Mouse (Mus musculus) heart, adult 2 months (tissue): ENCODE measurements at regions not wholly inside any gene's neighbourhood (a gene's known extent, or its start where the extent isn't known, plus 50 kb on each side); places are given as distances from the start of the nearest gene placed in this dataset.

ENCODE experiments used
- DNase-seq, 2 experiments: peaks; one replicate each; pipeline ENCODE4 v3.0.0; 2021
- H3K27ac ChIP-seq: fragments of 200-600 bp; 2 replicates; pipeline ENCODE4 v1.8.1; 2022
- H3K27me3 ChIP-seq: fragments of 200-500 bp; 2 replicates; pipeline ENCODE4 v1.6.1; 2012; ENCODE audit warnings: mild to moderate bottlenecking, low read length, inconsistent platforms, mixed read lengths; ENCODE audit not compliant: control insufficient read depth, insufficient read depth
- H3K36me3 ChIP-seq: fragments of 200-500 bp; 2 replicates; pipeline ENCODE4 v1.6.1; 2012; ENCODE audit warnings: low read length, inconsistent platforms; ENCODE audit not compliant: control insufficient read depth, insufficient read depth
- H3K4me1 ChIP-seq: fragments of 200-500 bp; 2 replicates; pipeline ENCODE4 v1.6.1; 2011; ENCODE audit warnings: low read length; ENCODE audit not compliant: control insufficient read depth, insufficient read depth
- H3K4me3 ChIP-seq: fragments of 200-600 bp; 2 replicates; pipeline ENCODE4 v1.8.1; 2022
- H3K79me2 ChIP-seq: fragments of 200-500 bp; replicated peaks from 2 replicates; pipeline ENCODE4 v1.6.1; 2012; ENCODE audit warnings: mild to moderate bottlenecking, inconsistent platforms, low read length, moderate library complexity, mixed read lengths; ENCODE audit not compliant: control insufficient read depth, insufficient read depth
- H3K9ac ChIP-seq: fragments of 200-500 bp; 2 replicates; pipeline ENCODE4 v1.6.1; 2012; ENCODE audit warnings: low read depth, mild to moderate bottlenecking, control low read depth, inconsistent platforms, low read length, mixed read lengths
- CTCF ChIP-seq: fragments of 200-600 bp; IDR thresholded peaks from 2 replicates; pipeline ENCODE4 v1.8.1; 2022; ENCODE audit warnings: antibody characterized with exemption, mild to moderate bottlenecking, moderate library complexity
- EP300 ChIP-seq: fragments of 200-500 bp; IDR thresholded peaks from 2 replicates; pipeline ENCODE4 v1.6.1; 2011; ENCODE audit warnings: low read depth, low read length, control low read depth; ENCODE audit not compliant: insufficient read depth
- POLR2A ChIP-seq: fragments of 200-500 bp; IDR thresholded peaks from 2 replicates; pipeline ENCODE4 v1.6.1; 2011; ENCODE audit warnings: mild to moderate bottlenecking, low read depth, low read length, control low read depth; ENCODE audit not compliant: insufficient read depth
- WGBS: fragments of 180-500 bp; shearing (Covaris S2); methylation state at CpG from one replicate; pipeline ENCODE4 v1.1.7; 2018; 5-methylcytosine and 5-hydroxymethylcytosine counted together
- intact Hi-C: fragments of 180-260 bp; cut with DNase I; formaldehyde crosslinking; loops from one replicate; pipeline ENCODE4 v1.15.1; 2025

DNA sequence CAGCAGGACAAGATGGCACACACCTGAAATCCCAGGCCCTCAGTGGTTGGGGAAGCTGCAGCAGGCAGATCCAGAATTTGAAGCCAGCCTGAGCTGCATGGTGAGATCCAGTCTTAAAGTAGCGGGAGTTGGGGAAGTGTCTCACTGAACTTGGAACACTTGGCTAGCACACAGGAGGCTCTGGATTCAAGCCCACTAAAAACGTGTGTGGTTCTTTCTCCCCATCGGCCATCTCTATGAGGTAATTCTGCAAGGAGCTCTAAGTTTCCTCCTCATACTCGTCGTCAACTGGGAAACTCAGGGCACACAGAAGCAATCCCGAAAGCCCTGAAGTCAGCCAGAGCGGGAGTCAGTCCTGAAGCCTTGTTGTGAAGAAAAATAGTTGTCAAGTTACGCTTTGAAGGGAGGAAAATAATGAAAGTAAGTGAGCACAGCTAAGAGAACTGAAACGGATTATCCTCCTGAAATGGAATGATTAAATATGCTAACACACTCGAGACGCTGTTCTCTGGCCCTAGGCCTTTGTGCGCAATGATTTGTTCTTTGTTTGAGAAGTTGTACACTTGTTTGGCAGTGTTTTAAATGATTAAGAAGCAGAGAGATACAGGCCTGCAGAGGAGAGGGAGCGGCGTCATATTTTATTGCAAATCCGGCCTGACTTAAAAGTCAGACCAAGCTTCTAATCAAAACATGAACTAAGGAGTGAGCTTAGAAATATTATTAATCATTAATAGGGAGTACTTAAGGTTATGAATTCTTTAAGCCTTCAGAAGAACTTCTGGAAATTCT is 69.0 kb upstream of the Ercc4 start:
- H3K27ac ChIP-seq = no peak overlapping the region
- TF ChIP-seq POLR2A = no peak
- no peak for TF ChIP-seq CTCF
- no peak for TF ChIP-seq EP300
- no peak overlapping the region for H3K9ac ChIP-seq
- H3K4me1 ChIP-seq = no peaks in the 10 kb centered on the region
- 67% methylated on average over 15 of the region's 15 CpGs for WGBS
- H3K79me2 ChIP-seq = no peaks in the 10 kb centered on the region
- intact Hi-C loops = no loop called here
- H3K27me3 ChIP-seq = no peaks in the 10 kb centered on the region; the same call in 1 of the 2 replicates
- no peaks in the 10 kb centered on the region for H3K36me3 ChIP-seq
- no peak overlapping the region for H3K4me3 ChIP-seq
- DNase-seq = no peak

GRCm38 (mm10) chr16:13041356-13041755 is 68.1 kb upstream of the Ercc4 start:
- Histone ChIP-seq H3K9ac (no peak overlapping the region), H3K27ac (no peak overlapping the region), H3K4me3 (no peak overlapping the region), H3K4me1 (no peaks in the 10 kb centered on the region), H3K36me3 (no peaks in the 10 kb centered on the region), H3K79me2 (no peaks in the 10 kb centered on the region), H3K27me3 (no peaks in the 10 kb centered on the region; the same call in 1 of the 2 replicates)
- 76% methylated on average over 3 of the region's 3 CpGs for WGBS
- no peak for DNase-seq
- TF ChIP-seq POLR2A = no peak
- TF ChIP-seq EP300 = no peak
- no peak for TF ChIP-seq CTCF
- intact Hi-C loops = no loop called here

DNA sequence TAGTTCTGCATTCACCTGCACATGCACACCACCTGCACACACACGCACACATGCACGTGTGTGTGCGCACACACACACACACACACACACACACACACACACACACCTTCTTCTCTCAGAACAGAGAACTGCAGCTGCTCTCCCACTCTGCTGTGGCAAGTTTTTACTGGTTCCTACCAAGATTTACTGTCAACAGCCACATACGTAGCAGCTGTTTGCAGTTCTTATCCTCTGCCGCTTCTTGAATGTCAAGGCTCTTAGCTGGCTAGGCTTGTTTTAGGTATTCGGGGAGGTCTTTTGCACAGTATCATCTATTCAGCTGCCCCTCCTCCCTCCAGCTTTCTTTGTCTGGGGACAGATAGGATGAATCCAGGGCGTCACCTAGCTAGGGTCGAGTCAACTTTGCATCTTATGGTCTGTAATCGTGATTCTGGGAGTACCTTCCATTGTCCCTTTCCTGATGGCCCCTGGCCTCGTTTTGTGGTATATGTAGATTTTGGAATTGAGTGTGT is 64.3 kb upstream of the Ercc4 start:
- Histone ChIP-seq H3K4me3 (no peak overlapping the region), H3K9ac (no peak overlapping the region), H3K4me1 (no peaks in the 10 kb centered on the region), H3K36me3 (no peaks in the 10 kb centered on the region), H3K27ac (no peak overlapping the region), H3K27me3 (no peaks in the 10 kb centered on the region; the same call in 1 of the 2 replicates), H3K79me2 (no peaks in the 10 kb centered on the region)
- 69% methylated on average over 10 of the region's 10 CpGs for WGBS
- intact Hi-C loops = no loop called here
- no peak for DNase-seq
- TF ChIP-seq EP300 (no peak), CTCF (no peak), POLR2A (no peak)

DNA sequence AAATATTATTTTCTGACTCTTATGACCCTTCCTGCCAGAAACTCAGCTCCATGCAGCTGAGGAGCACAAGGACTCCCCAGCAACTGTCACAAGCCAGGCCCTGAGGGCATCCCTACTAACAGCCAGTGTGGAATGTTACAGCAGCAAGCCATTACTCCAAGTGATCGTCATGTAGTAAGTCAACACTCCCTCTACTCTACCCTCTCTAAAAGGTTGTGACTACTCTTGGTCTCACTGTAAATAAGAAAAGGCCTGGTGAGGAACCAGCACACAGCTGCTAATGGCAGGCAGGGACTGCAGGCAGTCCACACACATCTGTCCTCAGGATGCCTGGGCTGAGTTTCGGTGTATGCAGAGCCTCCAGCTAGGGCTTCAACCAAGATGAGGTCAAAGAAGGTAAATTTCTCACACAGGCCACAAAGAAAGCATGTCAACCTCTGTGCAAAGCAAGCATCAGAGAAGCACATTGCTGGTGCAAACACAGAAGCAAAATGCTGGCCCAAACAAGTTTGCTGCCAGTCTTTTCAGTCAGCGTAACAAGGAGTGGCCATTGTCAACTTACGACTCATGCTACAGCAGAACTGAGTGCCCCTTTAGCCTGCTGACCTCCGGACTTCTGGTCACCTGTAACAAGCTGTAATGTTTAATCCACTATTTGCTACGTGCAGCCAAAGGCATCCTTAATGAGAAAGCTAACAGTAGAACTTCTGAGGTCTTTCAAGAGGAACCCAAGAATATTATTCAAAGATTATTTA is 62.9 kb upstream of the Ercc4 start:
- H3K9ac ChIP-seq = no peak overlapping the region
- no peak overlapping the region for H3K27ac ChIP-seq
- H3K27me3 ChIP-seq = no peaks in the 10 kb centered on the region; the same call in 1 of the 2 replicates
- no peaks in the 10 kb centered on the region for H3K79me2 ChIP-seq
- intact Hi-C loops = no loop called here
- no peaks in the 10 kb centered on the region for H3K4me1 ChIP-seq
- TF ChIP-seq POLR2A (no peak), EP300 (no peak), CTCF (no peak)
- H3K4me3 ChIP-seq = no peak overlapping the region
- no peaks in the 10 kb centered on the region for H3K36me3 ChIP-seq
- 82% methylated on average over 6 of the region's 6 CpGs for WGBS
- no peak for DNase-seq

DNA sequence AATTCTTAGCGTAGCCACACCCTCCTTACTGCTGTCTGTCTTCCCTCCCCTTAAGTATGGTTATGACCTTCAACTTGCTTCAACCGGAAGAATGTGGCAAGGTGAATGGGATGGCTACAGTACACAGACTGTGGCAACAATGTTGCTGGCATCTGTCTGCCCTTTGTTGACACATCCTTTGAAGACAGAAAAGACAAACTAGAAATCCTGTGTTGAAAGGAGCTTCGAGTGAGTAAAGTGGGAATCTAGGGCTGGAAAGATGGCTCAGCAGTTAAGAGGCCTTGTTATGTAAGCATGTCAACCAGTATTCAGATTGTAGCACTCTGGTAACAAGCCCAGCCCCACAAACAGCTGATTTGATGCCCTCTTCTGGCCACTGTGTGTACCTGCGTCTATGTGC is 60.2 kb upstream of the Ercc4 start:
- no peak for DNase-seq
- no peak overlapping the region for H3K4me3 ChIP-seq
- intact Hi-C loops = no loop called here
- no peak overlapping the region for H3K9ac ChIP-seq
- 88% methylated on average over 4 of the region's 4 CpGs for WGBS
- H3K36me3 ChIP-seq = no peaks in the 10 kb centered on the region
- H3K79me2 ChIP-seq = no peaks in the 10 kb centered on the region
- no peak for TF ChIP-seq POLR2A
- no peak for TF ChIP-seq EP300
- no peak for TF ChIP-seq CTCF
- H3K4me1 ChIP-seq = no peaks in the 10 kb centered on the region
- H3K27ac ChIP-seq = no peak overlapping the region
- no peaks in the 10 kb centered on the region for H3K27me3 ChIP-seq
